Mouse (Mus musculus) bone marrow macrophage, adult 2 months (primary cell): ENCODE data around the gene Rapgefl1. TPM values are rescaled to one million over a fixed set of nuclear protein-coding genes. Genes with fewer than 3 reads are reported as not detected.

Experiments used
- H3K27ac ChIP-seq: 2 replicates; pipeline ENCODE4 v1.5.1; 2012; ENCODE audit warnings: low read depth, low read length; ENCODE audit not compliant: insufficient read depth
- H3K4me1 ChIP-seq: 2 replicates; pipeline ENCODE4 v1.6.1; 2012; ENCODE audit warnings: low read length; ENCODE audit not compliant: control insufficient read depth, insufficient read depth
- H3K4me3 ChIP-seq: 2 replicates; pipeline ENCODE4 v1.5.1; 2012; ENCODE audit warnings: mild to moderate bottlenecking, low read length, moderate library complexity; ENCODE audit not compliant: insufficient read depth
- CTCF ChIP-seq: IDR thresholded peaks from 2 replicates; pipeline ENCODE4 v1.5.1; 2012; ENCODE audit warnings: low read depth, mild to moderate bottlenecking, low read length, moderate library complexity
- POLR2A ChIP-seq: IDR thresholded peaks from 2 replicates; pipeline ENCODE4 v1.6.1; 2012; ENCODE audit warnings: mild to moderate bottlenecking, low read depth, low read length, borderline replicate concordance
- polyA plus RNA-seq: library from polyadenylated mRNA; stranded (reverse); fragments of >200 nt; gene quantifications from 2 replicates; pipeline ENCODE4 v1.2.4, GENCODE M21; 2012; ENCODE audit not compliant: missing spikeins, insufficient read depth, insufficient read length

Rapgefl1 gene
- polyA plus RNA-seq, 1 experiment, result 0.62 TPM

DNA sequence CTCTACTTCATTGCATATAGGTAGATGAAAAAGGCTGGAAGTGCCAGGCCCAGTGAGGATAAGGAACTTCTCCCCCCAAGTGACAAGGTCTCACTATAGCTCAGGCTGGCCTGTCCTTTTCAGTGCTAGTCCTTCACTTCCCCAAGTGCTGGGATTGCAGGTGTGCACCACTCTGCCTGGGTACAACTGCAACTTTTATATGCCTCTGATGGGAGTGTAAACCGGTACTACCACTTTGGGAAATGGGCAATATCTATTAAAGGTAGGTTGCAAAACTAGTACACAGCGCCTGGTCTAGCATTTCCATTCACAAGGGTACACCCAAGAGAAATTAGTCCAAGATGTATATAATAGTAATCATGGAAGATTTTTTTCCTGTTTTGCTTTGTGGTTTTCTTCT lies 18.1 kb downstream of the Rapgefl1 start:
- Histone ChIP-seq H3K4me1 (peaks cover 3% of the 10 kb centered on the region; the same call in 1 of the 2 replicates), H3K4me3 (no peak overlapping the region), H3K27ac (no peak overlapping the region)
- TF ChIP-seq CTCF (no peak), POLR2A (no peak)

DNA sequence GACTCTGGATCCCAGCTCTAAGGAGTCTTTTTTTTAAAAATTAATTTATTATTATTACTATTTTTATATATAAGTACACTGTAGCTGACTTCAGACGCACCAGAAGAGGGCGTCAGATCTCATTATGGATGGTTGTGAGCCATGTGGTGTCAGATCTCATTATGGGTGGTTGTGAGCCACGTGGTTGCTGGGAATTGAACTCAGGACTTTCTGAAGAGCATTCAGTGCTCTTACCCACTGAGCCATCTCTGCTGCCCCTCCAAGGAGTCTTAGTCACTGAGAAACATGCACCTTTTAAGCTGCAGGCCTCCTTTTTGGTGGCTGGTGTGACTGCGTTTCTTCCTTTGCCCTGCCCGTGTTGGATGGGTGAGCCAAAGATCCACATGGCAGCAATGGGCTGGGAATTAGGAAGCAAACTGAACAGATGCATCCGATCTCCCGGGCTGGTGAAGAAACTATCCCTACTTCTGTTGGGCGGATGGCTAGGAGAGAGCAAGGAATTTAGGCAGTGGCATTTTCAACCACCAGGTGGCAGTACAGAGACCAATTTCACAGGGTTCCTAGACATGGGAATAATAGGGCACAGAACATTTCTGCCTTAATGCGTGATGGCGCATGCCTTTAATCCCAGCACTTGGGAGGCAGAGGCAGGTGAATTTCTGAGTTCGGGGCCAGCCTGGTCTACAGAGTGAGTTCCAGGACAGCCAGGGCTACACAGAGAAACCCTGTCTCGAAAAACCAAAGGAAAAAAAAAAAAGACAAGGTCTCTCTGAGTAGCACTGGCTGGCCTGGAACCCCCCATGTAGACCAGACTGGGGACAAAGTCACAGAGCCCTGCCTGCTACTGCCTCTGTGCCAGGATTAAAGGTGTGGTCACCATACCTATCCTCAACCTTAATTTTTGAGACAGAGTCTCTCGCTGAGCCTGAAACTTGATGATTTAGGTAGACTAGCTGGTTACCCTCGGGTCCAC lies 22.5 kb downstream of the Rapgefl1 start:
- TF ChIP-seq CTCF (no peak; the same call in 1 of the 2 replicates), POLR2A (no peak)
- H3K27ac ChIP-seq, result no peak overlapping the region
- peaks cover 8% of the 10 kb centered on the region for H3K4me1 ChIP-seq
- H3K4me3 ChIP-seq, result no peak overlapping the region

DNA sequence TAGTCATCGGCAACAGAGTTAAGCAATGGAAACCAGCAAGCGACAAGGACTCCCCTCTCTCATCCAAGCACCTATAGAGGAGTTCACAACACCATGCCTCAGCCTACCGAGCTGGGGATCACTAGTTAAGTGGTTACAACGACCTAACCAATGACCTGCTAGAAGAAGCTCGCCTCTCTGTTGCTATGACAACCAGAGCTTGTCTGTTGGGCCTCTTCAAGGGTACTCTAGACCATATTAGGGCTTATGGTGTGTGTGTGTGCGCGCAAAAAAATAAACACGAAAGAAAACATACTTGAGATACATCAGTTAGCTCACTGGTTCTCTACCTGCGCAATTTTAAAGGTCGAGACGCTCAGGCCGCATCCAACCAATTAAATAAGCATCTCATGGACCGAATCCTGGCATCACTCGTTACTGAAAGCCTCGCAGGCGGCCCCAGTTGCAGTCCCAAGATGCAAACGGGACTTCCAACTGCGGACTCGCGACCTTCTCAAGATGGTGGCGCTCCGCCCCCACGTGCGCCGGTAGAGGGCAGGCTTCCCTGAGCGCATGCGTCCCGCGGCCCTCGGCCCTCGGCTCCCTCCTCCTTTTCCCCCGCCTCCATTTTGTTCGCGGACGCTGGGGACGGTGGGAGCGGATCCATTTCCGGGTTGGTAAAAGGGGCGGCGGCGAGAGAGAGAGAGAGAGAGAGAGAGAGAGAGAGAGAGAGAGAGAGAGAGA lies 26.6 kb downstream of the Rapgefl1 start, which contains the start of gene Wipf2:
Wipf2 (plus strand) TSS at position 611 of the 723 bp plus-strand sequence.
- TF ChIP-seq CTCF, result no peak
- TF ChIP-seq POLR2A, result no peak
- Histone ChIP-seq H3K4me3 (peak within 1 kb of the TSS; percentile 81), H3K27ac (peak within 1 kb of the TSS; percentile 51), H3K4me1 (peaks cover 8% of the 10 kb centered on the region)

DNA sequence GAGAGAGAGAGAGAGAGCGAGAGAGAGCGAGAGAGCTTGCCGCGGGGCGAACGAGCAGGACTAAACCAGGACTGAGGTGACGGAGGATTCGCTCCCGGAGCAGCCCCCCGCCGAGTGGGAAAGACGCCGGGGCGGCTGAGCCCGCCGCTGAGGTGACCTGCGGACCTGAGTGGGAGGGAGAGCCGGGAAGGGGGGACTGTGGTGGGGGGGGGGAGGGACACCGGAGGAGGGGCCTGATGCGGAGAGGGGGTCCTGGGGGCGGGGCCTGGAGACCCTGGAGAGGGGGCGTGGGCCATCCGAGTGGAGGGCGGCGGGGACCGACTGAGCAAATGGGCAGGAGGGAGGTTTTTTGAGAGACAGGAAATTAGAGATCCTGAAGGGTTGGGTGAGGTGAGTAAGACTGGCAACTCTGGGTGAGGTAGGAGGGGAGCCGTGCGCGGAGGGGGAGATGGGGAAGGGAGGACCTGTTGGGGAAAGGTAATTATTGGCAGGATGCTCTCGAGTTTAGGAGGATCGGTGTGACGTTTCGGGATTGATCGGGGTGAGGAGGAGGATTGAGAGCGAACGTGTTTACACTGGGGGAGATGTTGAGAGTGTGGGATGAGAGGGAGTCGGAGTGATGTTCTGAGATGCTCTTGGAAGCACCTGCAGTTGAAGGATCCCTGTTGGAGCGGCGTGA lies 27.3 kb downstream of the Rapgefl1 start:
- Histone ChIP-seq H3K27ac (peak overlapping the region; percentile 51), H3K4me3 (peak overlapping the region; percentile 81)

DNA sequence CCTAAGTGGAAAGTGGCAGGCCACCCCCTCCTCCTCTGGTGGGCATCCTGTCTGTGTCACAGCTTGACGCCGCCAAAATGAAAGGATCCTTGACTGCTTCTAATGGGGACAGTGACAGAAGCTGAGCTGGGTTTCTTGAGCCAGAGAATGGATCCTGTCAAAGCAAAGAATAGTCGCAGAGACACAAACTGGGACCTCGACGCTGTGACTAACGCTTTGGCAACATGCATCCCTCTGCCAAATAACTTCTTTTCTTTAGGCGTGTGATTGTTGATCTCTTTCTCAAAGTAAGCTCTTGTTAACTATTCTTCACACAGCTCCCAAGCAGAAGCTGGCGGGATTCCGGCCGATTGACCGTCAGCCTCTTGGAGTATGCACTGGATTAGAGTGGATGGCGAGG lies 30.7 kb downstream of the Rapgefl1 start:
- no peak for TF ChIP-seq POLR2A
- H3K4me1 ChIP-seq, result peaks cover 29% of the 10 kb centered on the region
- no peak overlapping the region for H3K4me3 ChIP-seq
- no peak overlapping the region for H3K27ac ChIP-seq

More for the DNA sequence above, 27.3 kb downstream of the Rapgefl1 start:
- TF ChIP-seq CTCF, result no peak
- no peak for TF ChIP-seq POLR2A
- peaks cover 7% of the 10 kb centered on the region for H3K4me1 ChIP-seq

DNA sequence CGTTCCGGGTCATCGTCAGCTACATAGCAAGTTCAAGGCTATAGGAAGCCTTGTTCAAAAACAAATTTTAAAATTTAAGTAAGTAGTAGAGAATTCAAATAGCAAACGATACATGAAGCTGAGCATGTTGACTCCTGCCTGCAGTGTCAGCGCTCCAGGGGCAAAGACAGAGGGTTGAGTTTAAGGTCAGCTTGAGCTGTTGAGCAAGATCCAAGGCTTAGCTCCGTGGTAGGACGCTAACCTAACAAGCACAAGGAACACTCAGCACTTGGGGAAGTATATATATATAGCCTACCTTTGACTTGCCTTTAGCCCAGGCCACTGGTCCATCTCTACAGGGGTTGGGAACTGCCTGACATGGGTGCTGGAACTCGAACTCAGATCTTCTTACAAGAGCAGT lies 33.3 kb downstream of the Rapgefl1 start:
- peaks cover 23% of the 10 kb centered on the region for H3K4me1 ChIP-seq
- no peak overlapping the region for H3K27ac ChIP-seq
- H3K4me3 ChIP-seq, result no peak overlapping the region
- TF ChIP-seq POLR2A, result no peak

- Histone ChIP-seq H3K4me3 (no peak overlapping the region), H3K4me1 (peaks cover 23% of the 10 kb centered on the region), H3K27ac (no peak overlapping the region)
- TF ChIP-seq POLR2A, result no peak
- TF ChIP-seq CTCF, result no peak
These were observed 34.2 kb downstream of the Rapgefl1 start for GRCm38 (mm10) chr11:98870791-98871190.

- TF ChIP-seq POLR2A (no peak), CTCF (no peak)
- Histone ChIP-seq H3K4me3 (no peak overlapping the region), H3K27ac (no peak overlapping the region), H3K4me1 (peaks cover 23% of the 10 kb centered on the region)
These were observed 34.8 kb downstream of the Rapgefl1 start for GRCm38 (mm10) chr11:98871416-98871815.

- peaks cover 23% of the 10 kb centered on the region for H3K4me1 ChIP-seq
- no peak overlapping the region for H3K27ac ChIP-seq
- no peak for TF ChIP-seq POLR2A
- H3K4me3 ChIP-seq, result no peak overlapping the region
These were observed 35.5 kb downstream of the Rapgefl1 start for GRCm38 (mm10) chr11:98872040-98872439.
